Mouse (Mus musculus) kidney, postnatal 10 days (tissue): ENCODE data around the gene Shank3.

Experiments
- DNase-seq: peaks from one replicate; pipeline ENCODE4 v3.0.0; 2021; ENCODE audit warnings: mixed read lengths

The Shank3 gene

DNA sequence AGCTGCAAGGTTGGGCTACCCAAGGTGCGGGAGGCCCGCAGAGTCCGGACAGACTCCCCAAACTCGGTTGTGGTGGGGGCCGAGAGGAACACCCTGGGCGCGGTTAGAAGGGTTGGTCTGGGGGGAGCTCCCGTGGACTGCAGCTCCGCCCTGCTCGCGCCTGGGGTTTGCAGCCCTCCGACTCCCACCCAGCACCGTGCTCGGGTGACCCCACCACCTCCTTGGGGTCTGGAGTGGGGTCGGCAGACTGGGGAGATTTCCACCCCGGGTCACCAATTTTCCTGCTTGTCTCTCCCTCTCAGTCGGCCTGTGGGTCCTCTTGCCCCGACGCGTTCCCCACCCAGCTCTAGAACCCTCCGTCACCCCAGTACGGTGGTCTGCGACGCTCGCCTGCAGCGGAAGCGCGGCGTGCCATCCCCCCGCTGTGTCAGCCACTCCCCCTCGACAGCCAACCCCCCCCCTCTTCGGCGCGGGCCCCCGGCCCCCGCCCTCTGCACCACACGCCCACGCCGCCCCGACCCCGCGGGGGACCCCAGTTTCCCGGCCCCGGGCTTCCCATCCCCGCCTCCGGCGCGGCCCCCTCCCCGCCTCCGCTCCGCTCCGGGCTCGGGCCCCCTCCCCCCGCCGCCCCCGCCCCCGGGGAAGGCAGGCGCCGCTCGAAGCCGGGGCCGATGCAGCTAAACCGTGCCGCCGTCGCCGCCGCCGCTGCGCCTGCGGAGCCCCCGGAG lies at the start of gene Shank3:
Gene Shank3 (plus strand): TSS at position 663 of the 728 bp plus-strand sequence.
- peak; percentile 67 for DNase-seq

DNA sequence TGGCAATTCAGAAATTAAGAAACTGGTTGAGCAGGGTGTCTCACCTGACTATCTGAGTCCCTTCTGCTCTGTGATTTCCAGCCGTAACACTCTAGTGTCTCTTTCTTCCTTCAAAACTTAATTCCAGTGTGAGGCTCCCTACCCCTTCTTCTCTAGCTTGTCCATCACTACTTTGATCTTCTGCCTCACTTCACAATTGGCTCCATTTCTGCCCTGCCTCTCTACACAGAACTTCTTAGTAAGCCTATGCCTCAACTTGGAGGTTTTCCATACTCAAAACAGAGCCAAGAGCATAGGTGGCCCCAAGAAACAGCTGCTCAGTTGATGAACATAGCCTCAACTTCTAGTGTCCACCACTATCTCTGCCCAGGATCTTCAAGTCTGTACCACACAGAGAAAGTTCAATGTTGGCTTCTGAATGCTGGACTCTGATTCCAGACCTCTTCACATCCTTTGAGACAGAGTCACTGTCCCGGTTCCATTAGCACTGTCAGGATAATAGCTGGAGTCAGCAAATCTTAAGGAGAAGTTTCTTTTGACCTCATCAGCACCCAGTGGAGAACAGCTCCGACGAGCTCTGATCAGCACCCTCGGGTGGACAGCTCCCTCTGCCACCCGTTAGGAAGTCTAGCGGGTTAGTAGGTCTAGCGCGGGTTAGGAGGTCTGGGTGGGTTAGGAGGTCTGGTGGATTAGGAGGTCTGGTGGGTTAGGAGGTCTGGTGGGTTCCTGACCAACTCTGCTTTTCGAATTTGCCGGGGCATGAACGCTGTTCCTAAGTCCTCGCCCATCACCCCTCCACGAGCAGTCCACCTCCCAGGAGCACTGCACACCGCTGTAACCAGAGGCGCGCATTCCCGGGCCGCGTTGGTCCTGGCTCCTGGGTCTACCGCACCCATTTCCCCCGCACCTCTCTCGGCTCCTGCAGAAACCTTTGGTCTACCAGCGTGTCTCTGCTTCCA lies 46.2 kb upstream of the Shank3 start:
- DNase-seq: peak; percentile 89

DNA sequence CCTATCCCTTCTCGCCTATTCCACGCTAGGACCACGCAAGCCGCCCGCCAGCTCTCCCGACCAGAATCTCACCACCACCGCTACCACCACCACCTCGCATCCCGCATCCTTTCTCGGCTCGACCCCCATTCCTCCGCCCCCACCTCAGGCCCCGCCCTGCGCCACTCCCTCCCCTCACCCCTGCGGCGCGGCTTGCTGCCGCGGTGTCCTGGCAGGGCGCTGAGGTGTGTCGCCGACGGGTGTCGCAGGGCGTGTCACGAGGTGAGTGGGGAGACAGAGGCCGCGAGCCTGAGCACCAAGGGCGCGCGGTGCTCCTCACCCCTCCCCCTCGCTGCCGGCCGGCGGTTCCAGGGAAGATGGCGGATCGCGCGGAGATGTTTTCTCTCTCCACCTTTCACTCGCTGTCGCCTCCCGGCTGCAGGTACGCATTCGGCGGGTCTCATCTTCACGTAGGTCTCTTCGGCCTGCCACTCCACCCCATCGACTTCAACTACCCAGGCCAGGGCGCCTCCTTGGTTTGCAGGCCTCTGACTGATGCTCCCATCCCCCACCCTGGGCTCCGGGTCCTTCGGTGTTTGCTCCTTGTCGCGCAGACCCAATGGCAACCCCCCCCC lies 45.5 kb upstream of the Shank3 start, which contains the start of gene Mapk8ip2:
Gene Mapk8ip2 (plus strand): TSS at position 49 of the 614 bp plus-strand sequence.
- no peak for DNase-seq

DNA sequence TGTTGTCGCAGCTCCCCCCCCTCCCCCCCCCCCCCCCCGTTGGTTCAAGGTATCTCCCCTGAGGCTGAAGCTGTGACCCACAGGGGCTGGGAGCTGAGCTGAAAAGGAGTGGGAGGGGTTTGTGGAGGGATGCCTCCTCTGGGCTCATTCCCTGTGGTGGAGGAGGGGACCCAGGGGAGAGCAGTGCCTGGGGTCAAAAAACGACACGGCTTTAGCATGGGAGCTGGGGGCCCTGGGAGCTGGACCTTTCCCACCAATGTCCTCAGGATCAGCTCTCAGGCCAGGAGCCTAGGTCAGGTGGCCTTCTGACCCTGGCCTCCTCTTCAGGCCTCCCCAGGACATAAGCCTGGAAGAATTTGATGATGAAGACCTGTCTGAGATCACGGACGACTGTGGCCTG lies 44.6 kb upstream of the Shank3 start:
- DNase-seq: no peak

DNA sequence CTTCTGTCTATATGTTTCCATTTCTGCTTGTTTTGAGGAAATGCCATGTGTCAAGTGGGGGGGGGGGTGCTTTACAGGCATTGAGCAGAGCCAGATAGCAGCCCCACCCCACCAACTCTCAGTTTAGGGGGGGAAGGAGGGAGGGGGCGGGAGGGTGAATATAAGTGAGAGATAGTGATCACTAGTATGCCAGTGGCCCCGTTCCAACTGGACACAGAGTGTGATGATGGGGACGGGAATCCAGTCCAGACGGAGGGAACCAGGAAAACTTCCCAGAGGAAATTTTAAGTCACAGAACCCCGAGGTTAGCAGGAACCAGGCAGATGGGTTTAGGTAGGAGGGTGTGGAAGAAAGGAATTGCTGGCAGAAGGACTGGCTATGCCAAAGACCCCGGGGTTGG lies 43.8 kb upstream of the Shank3 start:
- DNase-seq: no peak

DNA sequence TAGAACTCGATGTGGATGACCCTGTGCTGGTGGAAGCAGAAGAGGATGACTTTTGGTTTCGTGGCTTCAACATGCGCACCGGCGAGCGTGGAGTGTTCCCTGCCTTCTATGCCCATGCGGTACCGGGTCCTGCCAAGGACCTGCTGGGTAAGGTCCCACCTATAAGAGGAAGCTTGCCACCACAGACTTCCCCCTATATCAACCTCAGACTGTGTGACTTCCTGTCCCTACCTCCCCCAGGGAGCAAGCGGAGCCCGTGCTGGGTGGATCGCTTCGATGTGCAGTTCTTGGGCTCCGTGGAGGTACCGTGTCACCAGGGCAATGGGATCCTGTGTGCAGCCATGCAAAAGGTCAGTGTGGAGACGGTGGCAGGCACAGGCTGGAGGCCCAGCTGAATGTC lies 40.5 kb upstream of the Shank3 start:
- DNase-seq: no peak

DNA sequence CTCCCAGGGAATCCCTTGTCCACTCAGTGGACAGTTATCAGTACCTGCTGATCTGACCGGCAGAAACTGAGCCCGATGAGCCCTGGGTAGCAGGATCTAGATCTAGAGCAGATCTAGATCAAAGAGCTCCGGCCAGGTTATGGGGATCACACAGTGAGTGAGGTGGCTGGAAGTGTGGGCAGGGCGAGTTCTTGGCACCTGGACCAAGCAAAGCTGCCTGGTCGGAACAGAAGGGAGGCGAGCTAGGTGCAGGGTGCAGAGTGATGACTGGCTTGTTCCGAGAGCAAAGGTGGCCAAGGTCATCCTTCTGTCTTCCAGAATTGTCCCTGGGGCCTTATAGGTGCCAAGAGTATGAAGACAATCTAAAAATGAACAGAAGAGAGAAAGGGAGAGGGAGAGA lies 39.6 kb upstream of the Shank3 start:
- DNase-seq: no peak

DNA sequence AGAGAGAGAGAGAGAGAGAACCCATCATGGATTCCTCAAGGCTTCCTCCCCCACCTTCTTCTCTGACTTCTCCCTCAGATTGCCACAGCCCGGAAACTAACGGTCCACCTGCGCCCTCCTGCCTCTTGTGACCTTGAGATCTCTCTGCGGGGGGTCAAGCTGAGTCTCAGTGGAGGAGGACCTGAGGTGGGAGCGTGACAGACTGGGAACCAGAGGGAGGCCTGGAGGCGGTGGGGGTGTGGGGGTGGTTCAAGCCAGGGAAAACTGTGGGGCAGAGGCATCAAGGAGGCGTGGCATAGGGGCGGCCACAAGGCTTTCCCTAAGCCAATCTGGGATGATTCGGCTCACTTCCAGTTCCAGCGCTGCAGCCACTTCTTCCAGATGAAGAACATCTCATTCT lies 39.1 kb upstream of the Shank3 start:
- DNase-seq: no peak

DNA sequence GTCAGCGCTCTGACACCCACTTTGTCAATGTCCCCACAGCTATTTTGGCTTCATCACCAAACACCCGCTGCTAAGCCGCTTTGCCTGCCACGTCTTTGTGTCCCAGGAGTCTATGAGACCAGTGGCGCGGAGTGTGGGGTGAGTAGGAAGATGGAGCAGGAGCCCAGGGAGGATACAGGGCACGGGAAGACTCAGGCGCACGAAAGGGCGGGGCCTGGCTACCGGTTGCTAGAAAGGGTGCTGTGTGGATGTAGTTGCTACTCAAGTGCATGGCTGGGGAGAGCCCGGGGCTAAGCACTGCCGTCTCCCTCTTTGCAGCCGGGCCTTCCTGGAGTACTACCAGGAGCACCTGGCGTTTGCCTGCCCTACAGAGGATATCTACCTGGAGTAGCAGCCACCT lies 38.1 kb upstream of the Shank3 start:
- DNase-seq: no peak

DNA sequence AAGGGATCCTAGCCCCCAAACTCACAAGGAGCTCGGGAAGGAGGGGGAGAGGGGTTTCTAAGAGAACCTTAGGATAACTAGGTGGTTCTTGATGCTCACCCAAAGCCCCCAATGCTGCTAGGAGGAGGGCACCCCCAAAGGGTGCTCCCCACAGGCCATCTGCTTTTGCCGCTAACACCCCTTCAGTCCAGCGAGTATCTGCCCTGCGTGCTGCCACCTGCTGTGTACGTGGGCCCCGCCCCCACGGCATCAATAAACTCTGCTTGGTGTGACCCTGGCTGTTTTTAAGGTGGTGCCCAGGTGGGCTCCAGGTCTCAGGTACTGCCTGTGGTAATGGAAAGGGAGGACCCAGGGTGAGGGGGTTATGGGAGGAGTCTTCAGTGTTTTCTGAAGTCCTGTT lies 37.2 kb upstream of the Shank3 start:
- no peak for DNase-seq

DNA sequence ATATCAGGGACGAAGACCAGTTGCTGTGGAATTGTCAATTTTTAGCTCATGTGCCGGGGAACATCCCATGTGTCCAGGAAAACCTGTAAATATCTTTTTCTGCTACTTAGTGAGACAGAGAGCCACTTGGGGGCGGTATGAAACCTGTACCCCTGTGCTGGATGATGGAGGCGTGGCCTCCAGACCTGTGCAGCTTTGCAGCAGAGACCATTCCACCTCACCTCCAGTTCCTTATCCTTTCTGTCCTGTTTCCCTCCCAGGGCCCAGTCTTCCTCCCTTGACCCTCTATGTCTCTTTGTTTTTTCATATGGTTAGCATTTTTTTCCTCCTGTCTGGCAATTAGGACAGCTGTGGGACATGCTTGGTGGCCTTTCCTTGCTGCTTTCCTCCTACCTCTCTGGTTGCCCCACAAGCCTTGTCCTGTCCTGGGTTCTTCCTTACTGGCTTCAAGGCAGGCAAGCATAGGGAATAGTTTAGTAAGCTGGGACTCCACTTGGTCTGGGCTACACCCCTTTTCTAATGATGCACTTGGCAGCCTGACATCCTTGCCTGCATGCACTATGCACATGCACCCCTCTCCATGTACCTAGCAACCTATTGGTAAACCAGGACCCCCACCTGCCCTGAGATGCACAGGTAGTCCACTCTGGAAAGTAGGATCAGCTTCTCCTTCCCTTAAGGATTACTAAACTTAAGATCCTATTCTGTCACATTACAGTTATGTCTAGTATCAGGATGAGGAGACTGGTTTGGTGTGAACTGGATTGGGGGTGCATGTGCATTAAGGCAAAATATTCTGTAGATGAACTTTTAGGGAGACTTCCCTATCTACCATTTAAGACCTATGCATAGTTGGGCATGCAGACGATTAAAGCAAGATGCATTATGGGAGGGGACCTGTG lies 35.8 kb upstream of the Shank3 start:
- DNase-seq: peak; percentile 53

DNA sequence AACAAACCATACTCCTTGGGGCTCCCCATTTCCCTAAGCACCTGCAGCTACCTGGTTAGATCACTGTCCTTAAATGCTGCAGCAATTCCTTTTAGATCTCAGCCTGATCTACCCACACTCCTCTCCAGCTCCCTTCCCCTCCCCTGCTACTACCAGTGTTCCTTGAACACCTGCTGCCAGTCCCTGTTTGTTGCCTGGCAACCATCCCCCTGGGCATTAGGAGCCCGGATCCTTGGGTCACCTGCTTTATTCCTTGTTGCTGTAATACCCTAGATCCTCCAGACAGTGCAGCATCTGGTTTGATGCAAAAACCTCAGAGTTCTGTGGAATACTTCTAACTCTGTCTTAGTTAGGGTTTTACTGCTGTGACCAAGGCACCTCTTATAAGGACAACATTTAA lies 34.4 kb upstream of the Shank3 start:
- DNase-seq: no peak

DNA sequence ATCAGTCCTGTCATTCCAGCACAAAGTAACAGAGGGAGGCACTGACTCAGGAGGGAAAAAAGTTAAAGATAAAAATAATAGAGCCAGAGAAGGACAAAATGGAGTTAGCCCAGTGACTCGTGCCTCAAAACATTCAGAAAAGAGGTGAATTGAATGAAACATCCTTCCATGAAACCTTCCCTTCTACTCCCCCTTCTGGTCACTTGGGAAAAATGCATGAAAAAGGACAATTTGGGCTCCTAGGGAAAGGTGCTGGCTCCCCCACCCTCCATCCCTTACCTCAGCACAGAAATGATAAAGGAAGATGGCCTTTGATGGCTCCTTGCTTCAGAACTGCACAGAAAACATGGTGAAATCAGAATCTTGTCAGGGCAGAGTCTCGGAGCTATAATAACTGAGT lies 30.8 kb upstream of the Shank3 start:
- DNase-seq: no peak

DNA sequence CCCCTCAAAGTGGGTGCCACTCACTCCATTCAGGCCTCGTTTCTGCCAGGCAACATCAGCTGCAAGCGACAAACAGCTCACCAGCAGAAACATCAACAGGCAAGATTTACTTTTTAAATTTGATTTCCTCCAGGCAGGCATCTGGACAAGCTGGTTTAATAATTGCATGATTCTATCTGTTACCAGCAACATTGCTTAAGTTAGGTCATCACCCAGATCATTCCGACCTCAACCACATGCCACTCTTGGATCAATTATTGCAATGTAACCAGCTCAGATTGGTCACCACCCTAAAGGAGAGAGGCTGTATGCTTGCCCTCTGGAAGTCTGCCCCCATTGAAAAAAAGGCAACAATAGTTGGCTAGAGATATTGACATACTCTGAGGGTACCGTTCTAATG lies 27.9 kb upstream of the Shank3 start:
- DNase-seq: no peak

DNA sequence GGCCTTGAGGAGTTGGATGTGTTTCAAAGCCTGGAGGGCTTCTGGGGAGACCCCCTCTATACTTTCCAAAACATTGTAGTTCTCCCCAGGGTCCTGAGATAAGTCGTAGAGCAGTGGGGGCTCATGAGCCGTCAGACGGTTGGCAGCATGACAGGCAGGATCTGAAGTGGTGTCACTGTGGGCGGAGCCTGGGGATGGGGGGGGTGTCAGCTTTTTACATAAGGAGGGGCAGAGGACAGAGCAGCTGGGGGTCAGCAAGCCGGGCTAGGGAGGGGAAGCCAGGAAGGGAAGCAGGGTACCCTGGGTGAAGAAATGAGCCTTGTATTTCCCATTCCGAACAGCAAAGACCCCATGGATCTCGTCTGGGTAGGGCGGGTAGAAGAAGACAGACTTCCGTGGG lies 26.1 kb upstream of the Shank3 start:
- DNase-seq: no peak

DNA sequence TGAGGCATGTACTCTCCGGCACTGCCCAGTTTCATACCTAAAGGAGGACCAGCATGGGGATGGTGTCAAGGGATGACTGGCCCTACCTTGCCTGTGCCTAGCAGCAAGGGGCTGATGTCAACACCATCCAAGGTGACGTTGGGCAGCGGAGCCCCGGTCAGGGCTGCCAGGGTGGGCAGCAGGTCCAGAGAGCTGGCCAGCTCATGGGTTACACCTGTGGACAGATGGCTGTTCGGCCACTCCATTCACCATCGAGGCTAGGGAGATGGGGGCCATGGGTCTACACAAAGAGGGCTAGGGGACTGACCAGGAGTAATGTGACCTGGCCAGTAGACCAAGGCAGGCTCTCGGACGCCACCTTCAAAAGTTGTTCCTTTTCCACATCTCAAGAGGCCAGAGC lies 25.5 kb upstream of the Shank3 start:
- no peak for DNase-seq

DNA sequence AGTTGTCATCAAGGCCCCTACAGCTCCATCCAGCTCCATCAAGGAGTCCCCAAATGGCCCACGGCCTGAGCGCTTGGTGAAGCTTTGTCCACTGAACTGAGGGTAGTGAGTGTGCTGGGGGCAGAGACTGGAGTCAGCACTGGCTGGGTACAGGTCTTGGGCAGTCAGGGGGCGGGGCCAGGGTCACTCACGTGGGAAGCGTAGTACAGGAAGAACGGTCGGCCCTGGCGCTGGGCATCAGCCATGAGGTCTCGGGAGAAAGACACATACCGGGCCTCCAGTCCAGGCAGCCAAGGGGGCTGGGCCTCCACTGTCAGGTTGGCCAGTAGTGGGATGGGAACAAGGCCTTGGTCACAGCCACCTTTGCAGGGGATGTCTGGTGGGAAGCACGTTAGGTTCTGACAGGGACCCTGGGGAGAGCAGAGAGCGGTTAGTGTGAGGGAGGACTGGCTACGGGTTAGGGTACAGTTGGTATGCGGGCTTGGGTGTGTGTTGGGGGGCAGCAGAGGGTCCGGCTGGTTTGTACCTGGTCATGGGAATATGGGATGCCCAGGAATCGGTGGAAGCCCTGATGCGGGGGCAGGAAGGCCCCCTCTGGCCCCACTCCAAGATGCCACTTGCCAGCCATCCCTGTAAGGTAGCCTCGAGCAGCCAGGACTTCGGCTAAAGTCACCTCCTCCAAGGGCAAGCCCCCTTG lies 24.7 kb upstream of the Shank3 start:
- no peak for DNase-seq

DNA sequence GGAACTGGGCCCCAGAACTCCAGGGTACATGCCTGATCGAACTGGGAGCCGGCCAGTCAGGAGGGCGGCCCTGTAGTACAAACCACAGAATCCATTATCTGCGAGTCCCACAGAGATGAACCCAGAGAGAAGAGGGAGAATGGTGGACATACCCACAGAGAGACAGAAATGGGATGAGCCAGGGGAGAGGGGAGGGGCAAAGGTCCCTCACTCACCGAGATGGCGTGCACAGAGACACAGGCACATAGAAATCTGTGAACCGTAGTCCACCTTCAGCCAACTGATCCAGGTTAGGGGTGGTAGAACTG lies 24.2 kb upstream of the Shank3 start:
- DNase-seq: no peak

DNA sequence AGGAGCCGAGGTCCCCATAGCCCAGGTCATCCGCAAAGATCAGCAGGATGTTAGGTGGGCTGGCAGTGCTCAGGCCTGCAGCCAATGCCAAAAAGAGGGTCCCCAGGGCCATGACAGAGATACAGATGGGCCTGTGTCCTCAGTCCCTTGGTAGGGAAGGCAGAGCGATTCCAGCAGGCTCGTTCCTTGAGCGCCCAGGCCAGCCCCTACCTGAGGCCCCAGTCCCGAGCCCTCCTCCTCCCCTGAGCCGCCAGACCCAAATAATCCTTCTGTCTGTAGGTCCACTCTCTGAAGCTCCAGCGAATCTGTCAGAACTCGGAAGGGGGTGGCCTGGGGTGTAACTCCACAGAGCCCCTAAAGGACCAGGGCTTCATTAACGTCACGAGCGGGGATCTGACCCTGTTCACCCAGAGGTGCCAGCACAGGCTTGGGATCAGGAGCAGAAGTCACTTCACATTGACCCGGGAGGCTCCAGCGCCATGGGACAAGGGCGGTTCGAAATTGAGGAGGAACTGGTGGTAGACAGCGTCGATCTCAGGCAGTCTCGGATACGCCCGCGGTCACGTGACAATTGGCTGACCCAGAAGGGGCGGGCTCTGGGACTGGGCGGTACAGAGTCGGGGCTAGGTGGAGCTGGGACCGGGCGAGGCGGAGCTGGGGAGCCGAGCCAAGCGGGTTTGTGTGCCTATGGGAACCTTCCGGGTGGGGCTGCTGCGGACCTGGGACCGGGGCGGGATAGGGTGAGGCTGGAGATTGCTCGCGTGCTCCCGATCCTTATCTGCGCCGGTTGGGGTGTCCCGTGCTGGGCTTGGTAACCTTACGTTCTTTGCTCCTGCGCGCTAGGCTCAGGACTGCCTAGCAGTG lies 23.6 kb upstream of the Shank3 start:
- DNase-seq: peak; percentile 95

DNA sequence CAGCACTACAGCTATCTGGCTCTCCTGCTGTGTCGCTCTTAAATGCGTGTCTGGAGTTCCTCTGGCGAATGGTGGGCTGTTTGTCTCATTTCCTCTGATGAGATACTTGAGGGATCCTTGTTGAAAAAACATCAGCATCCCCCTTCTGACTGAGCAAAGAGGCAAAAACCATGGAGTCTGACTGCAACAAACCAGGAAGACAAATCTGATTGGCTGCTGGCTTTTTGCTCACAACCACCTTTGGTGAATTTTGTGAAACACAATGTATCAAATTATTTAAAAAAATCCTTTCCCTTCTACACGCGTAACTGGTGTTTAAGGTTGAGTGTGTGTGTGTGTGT lies 23.0 kb upstream of the Shank3 start:
- no peak for DNase-seq

DNA sequence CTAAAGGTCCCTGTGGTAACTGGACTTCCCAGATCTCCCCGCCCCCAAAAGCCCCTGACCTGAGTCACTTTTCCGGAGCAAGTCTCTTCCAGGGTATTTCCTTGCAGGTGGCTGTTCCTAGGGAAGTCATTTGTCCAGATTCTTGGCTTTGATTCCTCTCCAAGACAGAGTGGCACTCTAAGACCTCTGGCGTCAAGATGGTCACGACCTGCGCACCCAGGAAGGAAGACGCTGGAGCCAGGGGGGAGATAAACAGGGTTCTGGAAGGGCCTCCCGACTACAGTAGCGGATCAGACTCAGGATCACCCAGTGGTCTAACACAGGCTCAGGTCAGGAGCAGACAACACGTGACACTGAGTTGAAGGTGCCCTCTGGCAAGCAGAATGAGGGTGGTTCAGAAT lies 22.3 kb upstream of the Shank3 start, which contains the start of gene Arsa:
Gene Arsa (minus strand): TSS at position 335 of the 401 bp plus-strand sequence.
- peak; percentile 66 for DNase-seq
